Mouse (Mus musculus): ENCODE data around the gene B4galt5. TPM values are rescaled to one million over a fixed set of nuclear protein-coding genes. Genes with fewer than 3 reads are reported as not detected.

B4galt5 gene
- total and polyA plus RNA-seq, 3 experiments: 12.5 to 17.6 (median 13.5) TPM

DNA sequence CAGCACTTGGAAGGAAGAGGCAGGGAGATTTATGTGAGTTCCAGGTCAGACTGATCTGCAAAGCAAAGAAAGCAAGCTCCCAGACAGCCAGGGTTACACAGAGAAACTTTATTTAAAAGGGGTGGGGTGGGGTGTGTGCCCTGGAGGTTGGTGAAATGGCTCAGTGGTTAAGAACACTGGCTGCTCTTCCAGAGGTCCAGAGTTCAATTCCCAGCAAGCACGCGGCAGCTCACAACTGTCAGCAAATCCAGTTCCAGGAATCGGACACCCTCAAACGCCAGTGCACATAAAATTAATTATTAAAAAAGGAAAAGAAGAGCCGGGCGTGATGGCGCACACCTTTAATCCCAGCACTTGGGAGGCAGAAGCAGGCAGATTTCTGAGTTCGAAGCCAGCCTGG is 5.1 kb upstream of the B4galt5 start:
- no peaks in the 10 kb centered on the region for H3K79me2 ChIP-seq (replicated peaks; ENCODE audit: control insufficient read depth, extremely low read depth, insufficient read depth, poor library complexity, severe bottlenecking)
- in situ Hi-C loops (cut with MboI; ENCODE audit: low pct_ligation_motif_present, low pct_unique_long_range_greater_than_20kb, low sequenced_read_pairs) (no loop called here), dilution Hi-C loops (cut with MboI; ENCODE audit: extremely low pct_ligation_motif_present, extremely low pct_unique_long_range_greater_than_20kb, low sequenced_read_pairs) (no loop called here)
- H3K4me3 ChIP-seq (replicated peaks in 1 of 3; ENCODE audit: low read depth in 2 of 3, low read length in 2 of 3, poor library complexity in 1 of 3): no peak overlapping the region
- H3K27ac ChIP-seq (ENCODE audit: insufficient read depth, low read depth): no peak overlapping the region
- no peaks in the 10 kb centered on the region for H3K27me3 ChIP-seq (replicated peaks)
- H3K36me3 ChIP-seq (replicated peaks in 1 of 2; ENCODE audit: control insufficient read depth in 1 of 2, insufficient read depth in 1 of 2, low read length in 1 of 2): no peaks in the 10 kb centered on the region
- TF ChIP-seq POLR2A (IDR thresholded peaks at IDR 0.05; ENCODE audit: low read depth, low read length): no peak
- TF ChIP-seq POLR2AphosphoS2 (IDR thresholded peaks at IDR 0.05; ENCODE audit: low read depth, low read length): no peak
- no peak for TF ChIP-seq BHLHE40 (IDR thresholded peaks at IDR 0.05; ENCODE audit: low read depth, low read length)
- TF ChIP-seq ZKSCAN1 (IDR thresholded peaks at IDR 0.05; ENCODE audit: borderline replicate concordance, low read depth, low read length): no peak
- TF ChIP-seq CHD2 (IDR thresholded peaks at IDR 0.05; ENCODE audit: low read length): no peak
- no peak for TF ChIP-seq ZNF384 (IDR thresholded peaks at IDR 0.05; ENCODE audit: low read depth, low read length)
- no peak for TF ChIP-seq NRF1 (IDR thresholded peaks at IDR 0.05; ENCODE audit: low read depth, low read length)
- TF ChIP-seq ETS1 (conservative IDR thresholded peaks at IDR 0.05; ENCODE audit: low read depth, low read length): no peak
- no peak for TF ChIP-seq ZC3H11A (IDR thresholded peaks at IDR 0.05; ENCODE audit: low read depth, low read length)
- TF ChIP-seq NELFE (IDR thresholded peaks at IDR 0.05; ENCODE audit: low read depth, low read length): no peak
- H3K9ac ChIP-seq (ENCODE audit: insufficient read depth, low read depth): no peak overlapping the region
- no peak overlapping the region for H3K4me2 ChIP-seq (ENCODE audit: insufficient read depth, low read depth, poor library complexity, severe bottlenecking)
- no peaks in the 10 kb centered on the region for H3K9me3 ChIP-seq (replicated peaks; ENCODE audit: low read length)
- no peak for DNase-seq (ENCODE audit: extremely low read depth)
- peaks cover 17 to 59% of the 10 kb centered on the region in 2 experiments for H3K4me1 ChIP-seq (ENCODE audit: control insufficient read depth in 1 of 2, insufficient read depth in 2 of 2)

DNA sequence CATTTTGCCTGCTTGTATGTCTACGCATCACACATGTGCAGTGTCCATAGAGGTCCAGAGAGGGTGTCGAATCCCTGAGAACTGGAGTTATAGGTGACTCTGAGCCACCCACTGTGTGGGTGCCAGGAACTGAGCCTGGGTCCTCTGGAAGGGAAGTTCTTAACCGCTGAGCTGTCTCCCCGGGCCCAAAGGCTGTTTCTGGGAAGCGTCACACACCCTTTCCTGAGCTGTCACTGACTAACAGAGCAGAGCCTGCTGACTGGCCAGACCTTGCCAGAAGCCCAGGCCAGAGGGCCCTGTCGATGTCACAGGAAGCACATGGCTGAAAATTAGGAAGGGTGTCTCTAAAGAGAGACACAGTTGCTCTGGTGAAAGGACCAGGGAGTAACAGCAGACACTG is 3.5 kb upstream of the B4galt5 start:
- in situ Hi-C loops (cut with MboI; ENCODE audit: low pct_ligation_motif_present, low pct_unique_long_range_greater_than_20kb, low sequenced_read_pairs): no loop called here
- peaks cover 17 to 54% of the 10 kb centered on the region in 2 experiments for H3K4me1 ChIP-seq (ENCODE audit: control insufficient read depth in 1 of 2, insufficient read depth in 2 of 2)
- no peak for TF ChIP-seq E2F4 (IDR thresholded peaks at IDR 0.05; ENCODE audit: insufficient replicate concordance, low read depth, low read length)
- TF ChIP-seq CTCF (conservative IDR thresholded peaks at IDR 0.05 in 1 of 2, IDR thresholded peaks at IDR 0.05 in 1 of 2; ENCODE audit: low read depth in 2 of 2, low read length in 2 of 2): no peak
- no peak for TF ChIP-seq SIN3A (IDR thresholded peaks at IDR 0.05; ENCODE audit: low read length)
- no peak for TF ChIP-seq MEF2A (IDR thresholded peaks at IDR 0.05; ENCODE audit: borderline replicate concordance, low read depth, low read length)
- no peak for TF ChIP-seq CHD2 (IDR thresholded peaks at IDR 0.05; ENCODE audit: low read length)
- no peak for TF ChIP-seq TBP (conservative IDR thresholded peaks at IDR 0.05; ENCODE audit: low read depth, low read length)
- no peak for TF ChIP-seq POLR2A (IDR thresholded peaks at IDR 0.05; ENCODE audit: low read depth, low read length)
- TF ChIP-seq EP300 (IDR thresholded peaks at IDR 0.05; ENCODE audit: low read length): no peak
- TF ChIP-seq MAX (IDR thresholded peaks at IDR 0.05; ENCODE audit: low read length): no peak
- TF ChIP-seq ELF1 (IDR thresholded peaks at IDR 0.05; ENCODE audit: low read depth, low read length): no peak
- TF ChIP-seq RCOR1 (conservative IDR thresholded peaks at IDR 0.05; ENCODE audit: low read depth, low read length): no peak
- no peak for TF ChIP-seq UBTF (IDR thresholded peaks at IDR 0.05; ENCODE audit: low read depth, low read length)
- no peak for TF ChIP-seq NELFE (IDR thresholded peaks at IDR 0.05; ENCODE audit: low read depth, low read length)
- no peak for TF ChIP-seq PAX5 (IDR thresholded peaks at IDR 0.05; ENCODE audit: low read length)
- TF ChIP-seq POLR2AphosphoS2 (IDR thresholded peaks at IDR 0.05; ENCODE audit: low read depth, low read length): no peak
- no peak for TF ChIP-seq USF1 (IDR thresholded peaks at IDR 0.05; ENCODE audit: low read depth, low read length)
- TF ChIP-seq RAD21 (IDR thresholded peaks at IDR 0.05; ENCODE audit: low read depth, low read length): no peak

More for the DNA sequence above, 3.5 kb upstream of the B4galt5 start:
- no peak overlapping the region for H3K9ac ChIP-seq (ENCODE audit: insufficient read depth, low read depth)
- no peaks in the 10 kb centered on the region for H3K27me3 ChIP-seq (replicated peaks)
- dilution Hi-C loops (cut with MboI; ENCODE audit: extremely low pct_ligation_motif_present, extremely low pct_unique_long_range_greater_than_20kb, low sequenced_read_pairs): no loop called here
- H3K9me3 ChIP-seq (replicated peaks; ENCODE audit: low read length): no peaks in the 10 kb centered on the region
- no peak overlapping the region for H3K4me2 ChIP-seq (ENCODE audit: insufficient read depth, low read depth, poor library complexity, severe bottlenecking)
- H3K4me3 ChIP-seq (replicated peaks in 1 of 3; ENCODE audit: low read depth in 2 of 3, low read length in 2 of 3, poor library complexity in 1 of 3): no peak overlapping the region
- no peak for DNase-seq (ENCODE audit: extremely low read depth)
- H3K79me2 ChIP-seq (replicated peaks; ENCODE audit: control insufficient read depth, extremely low read depth, insufficient read depth, poor library complexity, severe bottlenecking): peaks cover 11% of the 10 kb centered on the region
- H3K27ac ChIP-seq (ENCODE audit: insufficient read depth, low read depth): no peak overlapping the region
- H3K36me3 ChIP-seq (replicated peaks in 1 of 2; ENCODE audit: control insufficient read depth in 1 of 2, insufficient read depth in 1 of 2, low read length in 1 of 2): no peaks in the 10 kb centered on the region
